Mouse (Mus musculus) heart, adult 2 months (tissue): ENCODE measurements around the gene Cdc26. TPM values are rescaled to one million over a fixed set of nuclear protein-coding genes. Genes with fewer than 3 reads are reported as not detected.

ENCODE experiments used
- DNase-seq, 2 experiments: peaks; one replicate each; pipeline ENCODE4 v3.0.0; 2021
- H3K27ac ChIP-seq: fragments of 200-600 bp; 2 replicates; pipeline ENCODE4 v1.8.1; 2022
- H3K27me3 ChIP-seq: fragments of 200-500 bp; 2 replicates; pipeline ENCODE4 v1.6.1; 2012; ENCODE audit warnings: mild to moderate bottlenecking, low read length, inconsistent platforms, mixed read lengths; ENCODE audit not compliant: control insufficient read depth, insufficient read depth
- H3K36me3 ChIP-seq: fragments of 200-500 bp; 2 replicates; pipeline ENCODE4 v1.6.1; 2012; ENCODE audit warnings: low read length, inconsistent platforms; ENCODE audit not compliant: control insufficient read depth, insufficient read depth
- H3K4me1 ChIP-seq: fragments of 200-500 bp; 2 replicates; pipeline ENCODE4 v1.6.1; 2011; ENCODE audit warnings: low read length; ENCODE audit not compliant: control insufficient read depth, insufficient read depth
- H3K4me3 ChIP-seq: fragments of 200-600 bp; 2 replicates; pipeline ENCODE4 v1.8.1; 2022
- H3K79me2 ChIP-seq: fragments of 200-500 bp; replicated peaks from 2 replicates; pipeline ENCODE4 v1.6.1; 2012; ENCODE audit warnings: mild to moderate bottlenecking, inconsistent platforms, low read length, moderate library complexity, mixed read lengths; ENCODE audit not compliant: control insufficient read depth, insufficient read depth
- H3K9ac ChIP-seq: fragments of 200-500 bp; 2 replicates; pipeline ENCODE4 v1.6.1; 2012; ENCODE audit warnings: low read depth, mild to moderate bottlenecking, control low read depth, inconsistent platforms, low read length, mixed read lengths
- CTCF ChIP-seq: fragments of 200-600 bp; IDR thresholded peaks from 2 replicates; pipeline ENCODE4 v1.8.1; 2022; ENCODE audit warnings: antibody characterized with exemption, mild to moderate bottlenecking, moderate library complexity
- EP300 ChIP-seq: fragments of 200-500 bp; IDR thresholded peaks from 2 replicates; pipeline ENCODE4 v1.6.1; 2011; ENCODE audit warnings: low read depth, low read length, control low read depth; ENCODE audit not compliant: insufficient read depth
- POLR2A ChIP-seq: fragments of 200-500 bp; IDR thresholded peaks from 2 replicates; pipeline ENCODE4 v1.6.1; 2011; ENCODE audit warnings: mild to moderate bottlenecking, low read depth, low read length, control low read depth; ENCODE audit not compliant: insufficient read depth
- WGBS: fragments of 180-500 bp; shearing (Covaris S2); methylation state at CpG from one replicate; pipeline ENCODE4 v1.1.7; 2018; 5-methylcytosine and 5-hydroxymethylcytosine counted together
- intact Hi-C: fragments of 180-260 bp; cut with DNase I; formaldehyde crosslinking; loops from one replicate; pipeline ENCODE4 v1.15.1; 2025
- polyA plus RNA-seq: library from polyadenylated mRNA; depleted of rRNA; stranded (reverse); fragments of >200 nt; gene quantifications from 2 replicates; pipeline ENCODE4 v1.2.3, GENCODE M21; 2012; rRNA removed
- total RNA-seq, 2 experiments: library from RNA; stranded (reverse); gene quantifications; 2 replicates each; pipeline ENCODE4 v1.2.3; 2021

The Cdc26 gene
- total and polyA plus RNA-seq, 3 experiments = 23.8 to 47.7 (median 44.6) TPM

- DNase-seq = no peak
- WGBS = 93% methylated on average over 5 of the region's 5 CpGs
- intact Hi-C loops = no loop called here
- TF ChIP-seq POLR2A (no peak), CTCF (no peak), EP300 (no peak)
- no peaks in the 10 kb centered on the region for H3K79me2 ChIP-seq
- no peak overlapping the region for H3K4me3 ChIP-seq
- no peaks in the 10 kb centered on the region for H3K36me3 ChIP-seq
- no peak overlapping the region for H3K27ac ChIP-seq
- H3K4me1 ChIP-seq = no peaks in the 10 kb centered on the region
- no peaks in the 10 kb centered on the region for H3K27me3 ChIP-seq
- no peak overlapping the region for H3K9ac ChIP-seq
These were observed 69.9 kb downstream of the Cdc26 start for GRCm38 (mm10) chr4:62338536-62338935.

Other genes starting within 250 kb of the Cdc26 start
- 1 to 10 TPM; 1.5 to 2.0 TPM for gene Zfp37, start 177.6 kb downstream of the Cdc26 start, total RNA-seq
- 0.25 and 0.88 TPM in 2 replicates for gene Zfp37, start 177.6 kb downstream of the Cdc26 start, polyA plus RNA-seq
- 10 to 100 TPM; 19.9 to 22.9 TPM for gene Slc31a2, start 146.1 kb downstream of the Cdc26 start, total RNA-seq
- gene Slc31a2, start 146.1 kb downstream of the Cdc26 start, polyA plus RNA-seq = 19.1 and 27.8 TPM in 2 replicates
- gene Fkbp15, start 48.1 kb downstream of the Cdc26 start, total RNA-seq = 10 to 100 TPM; 16.6 to 19.6 TPM
- gene Fkbp15, start 48.1 kb downstream of the Cdc26 start, polyA plus RNA-seq = 14.7 and 19.4 TPM in 2 replicates
- 10 to 100 TPM; 17.4 to 19.1 TPM for gene Slc31a1, start 47.9 kb downstream of the Cdc26 start, total RNA-seq
- gene Slc31a1, start 47.9 kb downstream of the Cdc26 start, polyA plus RNA-seq = 14.8 and 25.5 TPM in 2 replicates
- gene Prpf4, start 155 bp upstream of the Cdc26 start, total RNA-seq = 1 to 10 TPM; 9.9 TPM
- gene Prpf4, start 155 bp upstream of the Cdc26 start, polyA plus RNA-seq = 7.4 and 11.3 TPM in 2 replicates
- not detected for gene Rnf183, start 26.6 kb upstream of the Cdc26 start, total RNA-seq
- gene Rnf183, start 26.6 kb upstream of the Cdc26 start, polyA plus RNA-seq = not detected in 2 replicates
- gene Wdr31, start 62.3 kb upstream of the Cdc26 start, total RNA-seq = under 1 TPM; 0.20 to 0.57 TPM
- gene Wdr31, start 62.3 kb upstream of the Cdc26 start, polyA plus RNA-seq = 0.35 and 0.50 TPM in 2 replicates
- under 1 TPM; 0.09 to 0.13 TPM for gene Bspry, start 71.4 kb upstream of the Cdc26 start, total RNA-seq
- 0.41 and 1.2 TPM in 2 replicates for gene Bspry, start 71.4 kb upstream of the Cdc26 start, polyA plus RNA-seq
- 1 to 10 TPM; 3.9 to 4.0 TPM for gene Hdhd3, start 94.8 kb upstream of the Cdc26 start, total RNA-seq
- gene Hdhd3, start 94.8 kb upstream of the Cdc26 start, polyA plus RNA-seq = 9.0 and 11.2 TPM in 2 replicates
- gene Alad, start 111.3 kb upstream of the Cdc26 start, total RNA-seq = 10 to 100 TPM; 65.6 to 70.8 TPM
- 123 and 126 TPM in 2 replicates for gene Alad, start 111.3 kb upstream of the Cdc26 start, polyA plus RNA-seq
- gene Pole3, start 116.4 kb upstream of the Cdc26 start, total RNA-seq = 10 to 100 TPM; 16.1 to 19.1 TPM
- 10.5 and 18.0 TPM in 2 replicates for gene Pole3, start 116.4 kb upstream of the Cdc26 start, polyA plus RNA-seq
- gene 4933430I17Rik, start 116.7 kb upstream of the Cdc26 start, total RNA-seq = not detected
- not detected in 2 replicates for gene 4933430I17Rik, start 116.7 kb upstream of the Cdc26 start, polyA plus RNA-seq
- 10 to 100 TPM; 23.5 to 33.7 TPM for gene Rgs3, start 151.2 kb upstream of the Cdc26 start, total RNA-seq
- 48.1 and 49.4 TPM in 2 replicates for gene Rgs3, start 151.2 kb upstream of the Cdc26 start, polyA plus RNA-seq